Mouse (Mus musculus): Measurements from ENCODE around the gene Rab6a. TPM values are rescaled to one million over a fixed set of nuclear protein-coding genes. Genes with fewer than 3 reads are reported as not detected.

The Rab6a gene
- polyA plus RNA-seq, 1 experiment from 2014 or later: 162 TPM

GRCm38 (mm10) chr7:100642413-100642812 lies 35.2 kb downstream of the Rab6a start:
- Histone ChIP-seq H3K27me3 (no peaks in the 10 kb centered on the region), H3K9ac (replicated peaks) (no peak overlapping the region), H3K4me1 (no peaks in the 10 kb centered on the region), H3K27ac (replicated peaks) (no peak overlapping the region), H3K36me3 (peaks cover 14% of the 10 kb centered on the region), H3K4me3 (no peak overlapping the region), H3K9me3 (no peaks in the 10 kb centered on the region), H3K4me2 (replicated peaks) (no peak overlapping the region)
- 92% methylated on average over 4 of the region's 4 CpGs for WGBS
- no peak for ATAC-seq (ENCODE audit: low FRiP score, low read depth)

GRCm38 (mm10) chr7:100645147-100645546 lies 37.9 kb downstream of the Rab6a start:
- Histone ChIP-seq H3K4me1 (no peaks in the 10 kb centered on the region), H3K4me2 (replicated peaks) (no peak overlapping the region), H3K9ac (replicated peaks) (no peak overlapping the region), H3K27me3 (no peaks in the 10 kb centered on the region), H3K9me3 (no peaks in the 10 kb centered on the region), H3K4me3 (no peak overlapping the region), H3K36me3 (peaks cover 11% of the 10 kb centered on the region; the same call in 1 of the 2 replicates), H3K27ac (replicated peaks) (no peak overlapping the region)
- no peak; the same call in 1 of the 2 replicates for ATAC-seq (ENCODE audit: low FRiP score, low read depth)
- WGBS: 29% methylated on average over 3 of the region's 3 CpGs

- Histone ChIP-seq H3K4me2 (replicated peaks) (no peak overlapping the region), H3K9ac (replicated peaks) (no peak overlapping the region), H3K27ac (replicated peaks) (no peak overlapping the region), H3K36me3 (0 out of 2 replicates have a peak, but pooled peaks cover 8% of the 10 kb centered on the region), H3K4me1 (peaks cover 8% of the 10 kb centered on the region), H3K27me3 (no peaks in the 10 kb centered on the region), H3K4me3 (no peak overlapping the region), H3K9me3 (no peaks in the 10 kb centered on the region)
- no peak for ATAC-seq (ENCODE audit: low FRiP score, low read depth)
- 85% methylated on average over 4 of the region's 4 CpGs for WGBS
Observed at GRCm38 (mm10) chr7:100649095-100649494, 41.9 kb downstream of the Rab6a start.

DNA sequence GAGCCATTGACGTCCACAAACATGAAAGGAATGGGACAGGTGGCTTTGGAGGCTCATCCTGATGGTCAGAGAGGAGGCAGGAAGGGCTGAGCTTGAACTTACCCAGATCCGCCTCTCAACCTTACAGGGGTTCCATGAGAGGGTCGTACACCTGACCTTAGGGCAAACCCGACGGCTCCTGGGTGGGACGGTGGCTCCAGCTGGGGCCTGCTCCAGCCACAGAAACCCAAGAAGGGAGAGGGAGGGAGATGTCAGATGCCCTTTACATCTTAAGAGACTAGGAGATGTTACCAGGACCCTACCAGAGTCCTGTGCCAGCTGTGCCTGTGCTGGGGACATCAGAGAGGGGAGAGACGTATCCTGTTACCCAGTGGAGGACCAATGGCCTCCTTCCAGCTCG lies 42.6 kb downstream of the Rab6a start:
- H3K9me3 ChIP-seq: no peaks in the 10 kb centered on the region
- peaks cover 13% of the 10 kb centered on the region for H3K4me1 ChIP-seq
- ATAC-seq (ENCODE audit: low FRiP score, low read depth): no peak
- H3K4me2 ChIP-seq (replicated peaks): no peak overlapping the region
- H3K27me3 ChIP-seq: no peaks in the 10 kb centered on the region
- H3K4me3 ChIP-seq: no peak overlapping the region
- WGBS: 77% methylated on average over 8 of the region's 8 CpGs
- H3K36me3 ChIP-seq: 0 out of 2 replicates have a peak, but pooled peaks cover 8% of the 10 kb centered on the region
- no peak overlapping the region for H3K27ac ChIP-seq (replicated peaks)
- H3K9ac ChIP-seq (replicated peaks): no peak overlapping the region

GRCm38 (mm10) chr7:100650421-100650820 lies 43.2 kb downstream of the Rab6a start:
- peaks cover 13% of the 10 kb centered on the region for H3K4me1 ChIP-seq
- no peak overlapping the region for H3K27ac ChIP-seq (replicated peaks)
- H3K4me2 ChIP-seq (replicated peaks): no peak overlapping the region
- H3K9ac ChIP-seq (replicated peaks): no peak overlapping the region
- no peak overlapping the region for H3K4me3 ChIP-seq
- H3K27me3 ChIP-seq: no peaks in the 10 kb centered on the region
- no peak for ATAC-seq (ENCODE audit: low FRiP score, low read depth)
- 83% methylated on average over 6 of the region's 6 CpGs for WGBS
- no peaks in the 10 kb centered on the region for H3K9me3 ChIP-seq
- 0 out of 2 replicates have a peak, but pooled peaks cover 8% of the 10 kb centered on the region for H3K36me3 ChIP-seq

DNA sequence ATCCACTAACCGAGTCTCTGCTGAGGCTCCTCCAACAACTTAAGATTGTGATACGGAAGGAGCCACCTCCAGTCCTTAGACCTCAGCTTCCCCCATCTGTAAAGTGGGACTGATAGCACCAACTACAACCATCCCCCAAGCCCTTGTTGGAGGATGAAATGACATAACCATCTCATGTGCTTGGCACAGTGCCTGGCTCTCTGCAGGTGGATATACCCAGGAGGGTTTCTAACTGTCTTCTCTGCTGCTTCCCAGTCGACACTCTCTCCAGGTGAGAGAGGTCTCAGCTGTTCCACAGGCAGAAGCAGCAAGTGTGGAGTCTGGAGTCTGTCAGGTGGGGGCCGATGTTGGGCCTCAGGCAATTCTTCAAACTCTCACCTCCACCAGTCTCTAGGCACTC lies 43.8 kb downstream of the Rab6a start:
- Histone ChIP-seq H3K36me3 (0 out of 2 replicates have a peak, but pooled peaks cover 8% of the 10 kb centered on the region), H3K9me3 (no peaks in the 10 kb centered on the region), H3K4me1 (peaks cover 13% of the 10 kb centered on the region), H3K4me3 (no peak overlapping the region), H3K27ac (replicated peaks) (no peak overlapping the region), H3K9ac (replicated peaks) (no peak overlapping the region), H3K4me2 (replicated peaks) (no peak overlapping the region), H3K27me3 (no peaks in the 10 kb centered on the region)
- 81% methylated on average over 4 of the region's 4 CpGs for whole genome bisulfite sequencing
- no peak for ATAC-seq (ENCODE audit: low FRiP score, low read depth)

- WGBS: 61% methylated on average over 9 of the region's 9 CpGs
- Histone ChIP-seq H3K4me3 (no peak overlapping the region), H3K9ac (replicated peaks) (0 out of 2 replicates have a peak overlapping the region, but pooled peaks have one; percentile 3)
Observed at GRCm38 (mm10) chr7:100653480-100654266, 46.5 kb downstream of the Rab6a start.

DNA sequence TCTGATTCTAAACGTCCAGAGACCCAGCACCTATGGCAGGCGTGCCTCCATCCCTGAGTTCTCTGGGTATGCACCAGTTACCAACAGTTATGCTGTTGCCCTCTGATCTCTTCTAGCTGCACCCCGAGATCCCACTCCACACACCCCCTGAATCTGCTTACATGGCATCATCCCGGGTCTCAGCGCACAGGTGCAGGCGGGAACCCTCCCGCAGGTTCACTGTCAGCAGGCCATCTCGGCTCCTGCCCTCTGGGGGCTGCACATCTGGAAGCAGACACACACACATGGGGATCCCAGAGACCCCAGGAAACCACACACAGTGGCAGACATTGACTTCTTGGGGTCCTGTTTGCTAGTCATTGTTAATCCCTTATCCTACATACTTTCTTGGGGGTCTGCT lies 47.2 kb downstream of the Rab6a start:
- Histone ChIP-seq H3K4me1 (peaks cover 17% of the 10 kb centered on the region), H3K36me3 (no peaks in the 10 kb centered on the region), H3K27ac (replicated peaks) (peak overlapping the region; percentile 73; the same call in 1 of the 2 replicates), H3K4me2 (replicated peaks) (no peak overlapping the region), H3K9me3 (no peaks in the 10 kb centered on the region), H3K4me3 (no peak overlapping the region), H3K27me3 (no peaks in the 10 kb centered on the region), H3K9ac (replicated peaks) (no peak overlapping the region)
- WGBS: 85% methylated on average over 8 of the region's 8 CpGs
- ATAC-seq (ENCODE audit: low FRiP score, low read depth): 0 out of 2 replicates have a peak, but pooled peaks have one; percentile 3

More at GRCm38 (mm10) chr7:100653480-100654266, 46.5 kb downstream of the Rab6a start:
- no peaks in the 10 kb centered on the region for H3K27me3 ChIP-seq
- no peaks in the 10 kb centered on the region for H3K9me3 ChIP-seq
- no peaks in the 10 kb centered on the region for H3K36me3 ChIP-seq
- 0 out of 2 replicates have a peak overlapping the region, but pooled peaks have one; percentile 1 for H3K4me2 ChIP-seq (replicated peaks)
- peak; percentile 88 for ATAC-seq (ENCODE audit: low FRiP score, low read depth)
- peaks cover 17% of the 10 kb centered on the region for H3K4me1 ChIP-seq
- H3K27ac ChIP-seq (replicated peaks): peak overlapping the region; percentile 73

DNA sequence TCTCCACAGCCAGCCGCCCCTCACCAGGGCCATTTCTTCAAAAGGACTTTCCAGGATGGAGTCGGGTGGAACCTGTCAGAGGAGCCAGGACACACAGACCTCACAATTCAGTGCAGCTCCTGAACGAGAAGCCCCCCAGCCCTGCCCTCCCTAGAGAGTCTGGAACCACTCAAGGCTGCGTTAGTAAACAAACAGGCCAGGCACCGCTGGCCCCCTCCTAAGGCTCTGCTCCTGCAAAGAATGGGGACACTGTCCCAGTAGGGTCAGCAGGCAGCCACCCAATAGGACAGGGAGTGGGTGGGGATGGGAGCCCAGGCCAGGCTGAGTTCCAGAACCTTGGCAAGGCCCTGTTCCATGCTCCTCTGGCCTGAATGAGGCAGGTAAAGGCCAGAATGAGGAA lies 49.5 kb downstream of the Rab6a start:
- H3K9ac ChIP-seq (replicated peaks): no peak overlapping the region
- H3K36me3 ChIP-seq: no peaks in the 10 kb centered on the region
- H3K4me1 ChIP-seq: peaks cover 17% of the 10 kb centered on the region
- no peak for ATAC-seq (ENCODE audit: low FRiP score, low read depth)
- H3K4me3 ChIP-seq: no peak overlapping the region
- no peaks in the 10 kb centered on the region for H3K27me3 ChIP-seq
- no peak overlapping the region for H3K27ac ChIP-seq (replicated peaks)
- WGBS: 57% methylated on average over 5 of the region's 5 CpGs
- no peaks in the 10 kb centered on the region for H3K9me3 ChIP-seq
- no peak overlapping the region for H3K4me2 ChIP-seq (replicated peaks)

DNA sequence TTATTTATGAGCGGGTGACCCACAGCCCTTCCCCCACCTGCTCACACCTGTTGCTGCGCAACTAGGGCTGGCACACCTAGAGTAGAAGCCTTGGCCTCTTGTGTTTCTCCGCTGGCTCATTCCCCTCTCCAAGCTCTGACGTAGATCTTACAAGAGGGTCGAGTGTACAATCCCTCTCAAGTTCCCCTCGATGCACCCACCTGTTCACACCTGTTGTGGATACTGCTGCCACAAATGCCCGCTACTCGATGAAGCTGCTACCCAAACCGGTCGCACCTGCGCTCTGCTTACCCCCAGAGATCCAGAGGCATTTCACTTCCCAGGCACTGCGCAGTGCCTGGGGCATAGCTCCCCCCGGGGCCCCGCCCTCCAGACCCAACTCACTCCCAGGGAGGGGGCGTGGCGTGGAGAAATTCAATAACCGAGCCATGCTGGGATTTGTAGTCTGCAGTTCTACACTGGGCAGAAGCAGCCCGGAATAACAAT lies 50.9 kb downstream of the Rab6a start:
- peak overlapping the region; percentile 24 for H3K4me2 ChIP-seq (replicated peaks)

GRCm38 (mm10) chr7:100661264-100661663 lies 54.1 kb downstream of the Rab6a start:
- no peak for ATAC-seq (ENCODE audit: low FRiP score, low read depth)
- no peak overlapping the region for H3K9ac ChIP-seq (replicated peaks)
- peaks cover 17% of the 10 kb centered on the region for H3K4me1 ChIP-seq

More for the DNA sequence above, 50.9 kb downstream of the Rab6a start:
- peaks cover 20% of the 10 kb centered on the region for H3K4me1 ChIP-seq
- H3K9ac ChIP-seq (replicated peaks): no peak overlapping the region
- no peaks in the 10 kb centered on the region for H3K9me3 ChIP-seq
- H3K36me3 ChIP-seq: no peaks in the 10 kb centered on the region
- H3K4me3 ChIP-seq: no peak overlapping the region
- no peaks in the 10 kb centered on the region for H3K27me3 ChIP-seq
- ATAC-seq (ENCODE audit: low FRiP score, low read depth): no peak; the same call in 1 of the 2 replicates
- WGBS: 29% methylated on average over 18 of the region's 18 CpGs
- H3K27ac ChIP-seq (replicated peaks): no peak overlapping the region

GRCm38 (mm10) chr7:100662231-100662630 lies 55.0 kb downstream of the Rab6a start, which contains the start of gene Plekhb1:
Gene Plekhb1, minus strand, starts transcription at chr7:100662414.
- WGBS: 40% methylated on average over 8 of the region's 8 CpGs
- peaks cover 6% of the 10 kb centered on the region; the same call in 1 of the 2 replicates for H3K27me3 ChIP-seq
- H3K4me2 ChIP-seq (replicated peaks): 0 out of 2 replicates have a peak within 1 kb of the TSS, but pooled peaks have one; percentile 31
- no peak within 1 kb of the TSS for H3K9ac ChIP-seq (replicated peaks)
- ATAC-seq (ENCODE audit: low FRiP score, low read depth): no peak
- no peaks in the 10 kb centered on the region for H3K36me3 ChIP-seq
- H3K4me3 ChIP-seq: no peak within 1 kb of the TSS
- H3K9me3 ChIP-seq: no peaks in the 10 kb centered on the region
- peaks cover 17% of the 10 kb centered on the region for H3K4me1 ChIP-seq
- no peak within 1 kb of the TSS for H3K27ac ChIP-seq (replicated peaks)

More at GRCm38 (mm10) chr7:100661264-100661663, 54.1 kb downstream of the Rab6a start:
- Histone ChIP-seq H3K4me3 (no peak overlapping the region), H3K27me3 (peaks cover 6% of the 10 kb centered on the region; the same call in 1 of the 2 replicates), H3K4me2 (replicated peaks) (no peak overlapping the region), H3K27ac (replicated peaks) (no peak overlapping the region), H3K9me3 (no peaks in the 10 kb centered on the region), H3K36me3 (no peaks in the 10 kb centered on the region)
- WGBS: 87% methylated on average over 7 of the region's 7 CpGs

Measured in midbrain, embryonic 12.5 days (tissue).